Mouse (Mus musculus) cerebellum, adult 2 months (tissue): ENCODE measurements at regions not wholly inside any gene's neighbourhood (a gene's known extent, or its start where the extent isn't known, plus 50 kb on each side); places are given as distances from the start of the nearest gene placed in this dataset.

ENCODE experiments used
- CTCF ChIP-seq: fragments of 200-500 bp; IDR thresholded peaks from 2 replicates; pipeline ENCODE4 v1.5.1; 2011; ENCODE audit warnings: low read depth, mild to moderate bottlenecking, control low read depth, low read length, moderate library complexity, borderline replicate concordance; ENCODE audit not compliant: insufficient read depth
- POLR2A ChIP-seq: fragments of 200-500 bp; IDR thresholded peaks from 2 replicates; pipeline ENCODE4 v1.6.1; 2011; ENCODE audit warnings: low read length, control low read depth, borderline replicate concordance; ENCODE audit not compliant: insufficient read depth

GRCm38 (mm10) chr10:112837400-112838035, 91.3 kb downstream of the Atxn7l3b start:
- TF ChIP-seq CTCF, result no peak
- TF ChIP-seq POLR2A, result no peak
